Mouse (Mus musculus): ENCODE measurements at regions not wholly inside any gene's neighbourhood (a gene's known extent, or its start where the extent isn't known, plus 50 kb on each side); places are given as distances from the start of the nearest gene placed in this dataset.

DNA sequence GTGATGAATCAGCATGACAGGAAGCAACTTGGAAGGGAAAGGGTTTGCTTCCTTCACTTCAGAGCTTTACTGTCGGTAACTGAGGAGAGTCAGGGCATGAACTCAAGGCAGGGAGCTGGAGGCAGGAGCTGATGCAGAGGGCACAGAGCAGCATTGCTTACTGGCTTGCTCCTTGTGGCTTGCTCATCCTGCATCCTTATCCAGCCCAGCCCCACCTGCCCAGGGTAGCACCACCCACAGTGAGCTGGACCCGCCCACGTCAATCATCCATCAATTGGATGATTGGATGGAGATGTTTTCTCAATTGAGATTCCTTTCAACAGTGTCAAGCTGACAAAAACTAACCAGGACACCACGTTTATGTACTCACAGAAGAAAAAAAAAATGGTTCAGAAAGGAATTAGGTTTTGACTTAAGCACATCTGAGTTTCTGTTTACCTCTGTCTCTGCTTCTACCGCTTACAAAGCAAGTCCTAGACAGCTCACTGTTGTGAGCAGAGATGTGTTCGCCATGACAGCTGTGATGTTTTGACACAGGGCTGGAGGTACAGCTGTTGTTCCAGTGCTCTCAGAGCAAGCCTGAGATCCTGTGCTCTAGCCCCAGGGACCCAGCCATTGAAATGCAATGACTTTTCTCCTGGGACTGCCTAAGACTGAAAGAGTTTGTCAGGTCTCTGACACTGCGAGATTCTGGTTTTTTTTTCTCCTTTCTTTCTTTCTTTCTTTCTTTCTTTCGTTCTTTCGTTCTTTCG lies 186.6 kb upstream of the Hes1 start:
- DNase-seq: no peak

DNA sequence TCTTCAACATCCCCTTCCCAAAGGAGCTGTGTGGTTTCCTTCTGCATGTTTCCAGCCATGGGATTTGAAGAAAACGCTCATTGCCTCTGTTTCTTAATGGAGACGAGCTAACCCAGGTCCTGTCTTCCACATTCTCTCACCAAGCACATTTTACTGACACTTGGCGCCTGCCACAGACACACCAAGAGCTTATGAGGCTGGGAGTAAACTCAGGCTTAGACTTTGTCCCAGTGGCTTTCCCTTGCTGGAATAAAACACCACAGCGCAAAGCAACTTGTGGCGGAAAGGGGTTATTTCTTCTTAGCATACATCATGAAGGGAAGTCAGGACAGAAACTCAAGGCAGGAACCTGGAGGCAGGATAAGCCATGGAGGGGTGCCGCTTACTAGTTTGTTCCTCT lies 184.5 kb upstream of the Hes1 start:
- DNase-seq: no peak

DNA sequence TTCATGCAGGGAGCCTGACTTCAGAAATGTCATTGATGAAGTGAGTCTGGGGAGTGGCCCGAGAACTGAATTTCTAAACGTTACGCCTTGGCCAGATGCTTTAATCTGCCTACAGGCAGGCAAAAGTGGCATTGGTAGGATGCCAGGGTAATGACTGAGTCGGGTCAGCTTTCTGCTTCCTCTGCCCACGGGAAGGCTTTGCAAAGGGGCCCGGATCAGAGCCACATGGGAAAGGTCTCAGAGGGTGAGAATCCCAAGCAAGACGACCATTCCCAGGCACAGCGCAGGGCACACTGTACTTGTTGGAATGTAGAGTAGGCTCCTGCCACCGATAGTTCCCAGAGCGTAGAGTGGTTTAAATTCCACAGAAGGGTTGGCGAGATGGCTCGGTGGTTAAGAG lies 182.7 kb upstream of the Hes1 start:
- DNase-seq: no peak

DNA sequence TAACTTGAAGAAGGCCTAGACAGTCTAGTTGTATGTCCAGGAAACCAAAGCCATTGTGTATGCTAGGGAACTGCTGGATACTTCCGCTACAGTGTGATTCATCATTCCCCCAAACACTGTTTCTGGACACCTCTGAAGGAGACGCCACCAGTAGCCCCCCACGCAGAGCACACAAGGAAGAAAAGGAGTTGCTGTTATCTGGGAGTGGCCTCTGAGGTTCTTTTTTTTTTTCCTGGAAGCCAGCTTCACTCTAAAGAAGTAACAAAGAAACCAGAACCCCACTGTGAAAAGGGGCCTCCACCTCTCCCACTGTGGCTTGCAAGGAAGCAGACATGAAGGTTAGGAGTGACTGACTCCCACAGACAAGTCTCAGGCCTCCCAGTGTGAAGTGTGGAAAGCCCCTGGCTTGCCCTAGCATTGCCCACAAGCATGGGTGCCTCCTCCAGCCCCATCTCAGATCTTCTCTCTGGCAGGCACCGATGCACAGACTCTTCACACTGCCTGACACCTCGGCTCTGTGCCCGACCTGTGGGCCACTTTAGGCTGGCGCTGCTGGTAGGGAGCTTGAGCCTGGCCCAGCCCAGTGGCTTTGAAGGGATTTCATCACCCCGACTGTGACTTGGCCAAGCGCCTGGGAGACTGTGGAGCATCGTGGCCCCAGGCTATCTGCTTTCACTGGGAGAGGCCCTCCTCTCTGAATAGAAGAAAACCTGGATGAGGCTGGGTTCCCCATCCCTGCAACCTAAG lies 181.8 kb upstream of the Hes1 start:
- DNase-seq: peak; percentile 22

DNA sequence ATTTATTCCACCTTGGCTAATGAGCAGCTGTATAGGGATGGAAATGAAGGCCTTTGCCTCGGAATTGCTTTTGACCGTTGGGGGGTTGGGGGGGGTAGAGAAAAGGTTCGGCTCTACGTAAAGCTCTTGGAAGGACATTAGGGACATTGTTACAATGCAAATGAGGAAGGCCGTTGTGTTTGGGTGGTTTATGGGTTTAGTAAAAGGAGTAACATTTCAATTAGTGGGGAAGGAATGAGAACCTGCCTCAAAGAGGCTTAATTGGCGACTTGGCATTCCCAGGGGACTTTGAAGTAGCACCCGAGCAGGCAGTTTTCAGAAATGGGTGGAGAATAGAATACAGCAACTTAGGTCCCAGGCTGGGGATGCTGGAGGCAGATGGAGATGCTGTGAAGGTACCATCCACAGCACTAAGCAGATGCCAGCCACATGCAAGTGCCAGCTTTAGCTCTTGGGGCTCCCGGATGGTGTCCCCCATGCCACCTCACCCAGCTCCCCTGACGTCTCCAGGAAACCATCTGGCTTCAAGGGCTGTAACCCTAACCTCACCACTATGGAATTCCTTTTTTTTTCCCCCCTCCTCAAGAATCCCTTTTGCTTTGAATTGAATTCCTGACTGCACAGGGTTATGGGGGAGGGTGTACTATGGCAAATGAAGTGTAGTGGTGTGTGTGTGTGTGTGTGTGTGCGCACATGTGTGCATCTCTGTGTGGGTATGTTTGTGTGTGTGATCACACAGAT lies 180.8 kb upstream of the Hes1 start:
- no peak for DNase-seq

DNA sequence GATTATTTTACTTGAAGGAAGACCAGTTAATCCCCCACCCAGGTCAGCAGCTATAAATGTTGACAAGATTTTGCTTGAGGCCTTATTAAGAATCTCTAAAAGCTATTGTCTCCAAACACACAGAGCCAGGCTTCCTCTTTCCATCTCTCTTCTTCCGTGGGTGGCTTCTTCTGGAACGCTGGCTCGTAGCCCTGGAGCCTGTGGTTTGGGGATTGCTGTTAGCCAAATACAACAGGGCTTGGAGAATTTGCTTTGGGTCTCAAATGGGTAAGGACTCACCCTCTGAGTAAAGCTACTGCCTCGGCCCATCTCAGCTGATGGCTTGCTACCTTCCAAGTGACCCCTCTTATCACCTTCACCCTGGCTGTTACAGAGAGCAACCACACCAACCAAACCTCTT lies 179.3 kb upstream of the Hes1 start:
- DNase-seq: no peak

DNA sequence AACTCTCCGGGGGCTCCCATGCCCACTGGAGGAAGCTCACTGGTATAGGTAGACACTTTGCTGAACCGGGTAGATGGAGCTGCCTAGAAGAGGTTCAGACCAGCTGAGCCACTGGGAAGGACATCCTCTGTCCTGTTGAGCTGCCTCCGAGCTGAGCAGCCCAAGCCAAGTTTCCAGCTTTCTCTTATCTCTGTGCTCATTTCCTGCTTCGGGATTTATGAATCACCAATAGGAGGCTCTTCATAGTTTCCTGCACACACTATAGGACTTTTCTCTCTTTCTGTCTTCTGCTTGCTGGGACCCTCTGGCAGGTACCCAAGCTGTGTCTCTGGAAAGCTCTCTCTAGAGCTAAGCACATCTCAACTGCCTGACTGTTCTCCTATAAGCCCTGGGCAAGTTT lies 177.4 kb upstream of the Hes1 start:
- DNase-seq: no peak

DNA sequence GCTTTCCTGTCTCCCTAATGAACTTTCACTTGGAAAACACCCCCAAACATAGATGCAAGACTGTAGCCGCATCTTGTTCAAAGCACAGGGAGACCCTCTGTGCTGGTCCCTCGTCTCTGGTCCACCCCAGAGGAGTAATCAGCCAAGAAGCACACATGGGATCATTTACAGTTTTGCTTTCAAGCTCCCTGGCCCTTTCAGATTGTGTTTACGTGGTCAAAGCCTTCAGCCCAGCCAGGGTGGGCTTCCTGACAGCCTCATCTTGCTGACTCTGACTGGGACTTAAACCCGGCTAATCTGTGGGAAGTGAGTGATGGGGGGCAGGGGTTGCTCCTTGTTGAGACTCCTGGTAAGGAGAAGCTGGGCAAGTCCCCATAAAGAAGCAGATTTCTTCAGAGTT lies 174.8 kb upstream of the Hes1 start:
- DNase-seq: no peak

DNA sequence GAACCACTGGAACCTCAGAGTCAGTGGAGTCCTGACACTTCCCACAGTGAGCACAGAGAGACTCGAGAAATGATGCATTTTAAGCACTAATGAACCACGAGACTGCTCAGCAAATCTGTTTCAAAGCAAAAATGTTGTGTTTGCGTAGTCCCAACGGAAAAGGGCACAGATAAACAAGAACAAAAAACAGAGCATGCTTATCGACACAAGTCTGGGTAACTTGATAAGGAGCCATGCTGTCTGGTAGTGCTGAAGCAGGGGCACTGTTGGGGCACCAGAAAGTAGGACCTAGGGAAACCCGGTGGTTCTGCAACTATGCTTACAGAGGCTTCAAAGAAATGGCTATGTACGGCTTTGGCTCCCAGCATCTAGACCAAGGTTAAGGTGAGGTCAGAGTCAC lies 172.7 kb upstream of the Hes1 start:
- no peak for DNase-seq

DNA sequence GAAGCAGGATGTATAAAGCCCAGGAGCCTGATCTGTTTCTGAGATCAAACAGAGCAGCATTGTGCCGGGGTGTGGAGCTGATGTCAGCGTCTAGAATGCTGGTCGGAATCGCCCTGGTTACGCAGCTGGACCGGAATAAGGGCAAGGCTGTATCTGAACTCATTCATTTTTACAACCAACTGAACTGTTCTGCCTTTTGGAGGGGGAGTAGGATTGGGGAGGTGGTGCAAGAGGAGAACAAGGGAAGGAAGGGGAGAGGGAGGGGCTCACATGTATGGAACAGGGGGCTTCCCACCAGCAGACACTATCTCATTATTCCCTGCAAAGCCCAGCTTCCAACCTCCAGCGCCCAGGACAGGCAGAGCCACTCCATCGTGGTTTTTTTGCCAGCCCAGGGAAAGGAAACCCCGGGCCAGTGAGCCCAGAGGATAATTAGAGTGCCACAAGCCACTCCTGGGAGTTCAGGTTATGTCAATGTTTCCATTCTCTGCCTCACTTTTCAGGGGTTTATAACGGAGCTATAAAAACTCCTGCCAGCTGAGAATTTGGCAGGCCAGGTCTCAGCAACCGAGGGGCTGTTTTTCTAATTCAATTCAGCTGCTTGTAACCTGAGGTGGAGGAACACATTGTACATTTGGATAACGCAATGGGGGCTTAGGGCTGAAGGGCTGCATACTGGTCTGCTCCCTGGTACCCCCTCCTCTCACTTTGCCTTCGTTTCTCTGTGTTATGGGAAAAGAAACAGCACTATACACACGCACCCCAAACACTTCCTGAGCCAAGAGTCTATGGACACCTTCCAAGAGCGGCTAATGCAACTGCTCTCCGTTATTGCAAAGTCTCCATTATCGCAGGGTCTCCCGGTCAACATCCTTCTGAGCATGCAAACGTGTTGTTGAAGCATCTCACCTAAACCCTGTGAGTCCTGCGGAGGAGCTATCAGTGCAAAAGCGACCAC lies 170.0 kb upstream of the Hes1 start:
- DNase-seq: no peak

DNA sequence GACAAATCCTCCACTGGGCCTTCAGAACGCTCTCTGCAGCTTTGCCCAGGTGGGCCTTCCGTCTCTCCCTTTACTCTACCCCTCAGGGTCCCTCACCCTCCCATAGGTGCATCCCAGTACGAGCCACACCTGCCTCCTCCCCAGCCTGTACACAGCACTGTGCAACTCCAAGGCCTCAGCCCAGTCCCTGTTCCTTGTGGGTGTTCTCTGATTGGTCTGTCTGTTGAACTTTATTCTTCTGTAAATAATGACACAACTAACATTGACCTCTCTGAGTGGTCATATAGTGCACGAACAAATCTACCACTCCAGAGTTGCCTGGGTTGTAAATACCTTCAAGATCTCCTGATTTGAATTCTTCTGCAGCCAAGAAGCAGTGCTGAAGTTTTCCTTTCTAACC lies 167.8 kb upstream of the Hes1 start:
- no peak for DNase-seq

DNA sequence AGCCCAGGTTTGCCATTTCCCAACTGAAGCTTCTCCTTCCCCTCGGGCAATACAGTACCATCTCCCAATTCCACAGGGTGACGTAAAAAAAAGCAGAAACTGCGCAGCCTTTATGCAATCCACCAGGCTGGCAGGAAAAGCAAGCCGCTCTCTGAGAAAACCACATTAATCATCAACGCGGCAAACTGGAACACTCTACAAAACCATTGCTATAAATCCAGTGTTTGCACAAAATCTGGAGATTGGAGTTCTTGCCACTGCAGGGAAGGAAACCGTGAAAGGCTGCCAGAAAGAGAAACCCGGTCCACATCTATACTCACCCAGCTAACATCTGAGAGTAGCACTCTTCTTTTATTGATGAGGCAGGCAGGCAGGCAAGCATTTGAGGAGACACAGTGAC lies 160.7 kb upstream of the Hes1 start:
- DNase-seq: no peak

DNA sequence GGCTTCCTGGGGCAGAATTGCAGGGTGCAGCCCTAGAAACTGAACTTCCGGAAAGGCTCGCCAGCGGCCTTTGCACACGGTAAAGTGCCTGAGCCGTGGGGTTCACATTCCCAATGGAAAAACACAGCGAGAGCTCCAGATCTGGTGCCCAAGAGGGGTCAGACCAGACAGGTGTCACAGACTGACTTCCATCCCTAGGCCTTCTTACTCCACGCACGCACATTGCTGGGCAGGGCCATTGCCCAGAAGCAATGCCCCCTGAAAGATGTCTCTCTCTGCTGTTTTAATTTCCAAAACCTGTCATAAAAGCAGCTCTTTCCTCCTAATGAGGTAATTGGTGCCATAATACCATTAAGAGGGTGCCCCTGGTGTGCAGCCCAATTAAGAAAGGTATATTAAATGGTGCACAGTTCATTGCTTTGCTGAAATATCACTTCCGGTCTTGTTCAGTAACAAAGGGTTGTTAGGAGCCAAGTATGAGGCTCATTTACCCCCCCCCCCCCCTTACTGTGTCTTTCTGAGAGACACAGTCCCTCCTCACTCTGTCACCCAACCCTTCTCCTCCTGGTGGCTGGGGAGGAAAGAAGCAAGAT lies 159.9 kb upstream of the Hes1 start:
- no peak for DNase-seq

DNA sequence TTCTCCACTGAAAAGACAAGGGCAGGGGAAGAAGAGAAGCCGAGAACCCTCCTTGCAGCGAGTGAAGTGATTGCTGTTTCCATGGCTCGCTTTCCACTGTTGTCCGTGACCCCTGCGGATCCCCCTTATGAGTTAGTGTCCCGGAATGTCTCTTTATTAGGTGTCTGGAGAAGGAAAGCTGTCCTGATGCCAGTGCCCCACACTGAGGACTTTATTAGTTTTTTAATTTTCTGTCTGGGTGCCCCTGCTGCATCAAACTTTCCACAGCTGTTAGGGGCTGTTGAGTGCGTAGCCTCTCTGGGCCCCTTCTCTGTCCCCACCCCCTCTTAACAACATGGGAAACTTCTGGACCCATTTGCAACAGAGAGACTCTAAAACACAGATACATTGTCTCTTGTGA lies 156.9 kb upstream of the Hes1 start:
- DNase-seq: no peak

DNA sequence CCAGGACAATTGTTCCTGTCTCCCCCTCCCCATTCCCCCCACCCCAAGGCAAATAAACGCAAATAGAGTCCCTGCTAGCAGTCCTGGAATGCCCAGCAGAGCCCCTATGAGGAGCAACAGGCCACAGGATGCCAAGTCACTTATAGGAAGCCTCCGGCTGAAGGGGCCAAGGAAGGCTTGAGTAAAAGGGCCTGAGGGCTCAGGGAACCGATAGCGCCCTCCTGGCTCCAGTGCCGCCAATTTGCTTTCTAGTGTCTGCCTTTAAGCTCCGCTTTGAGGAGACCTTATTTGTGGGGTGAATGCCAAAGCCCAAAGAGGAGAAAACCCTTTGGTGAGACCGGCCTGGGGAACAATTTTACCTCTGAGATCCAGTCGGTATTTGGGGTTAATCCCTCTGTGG lies 156.2 kb upstream of the Hes1 start:
- no peak for DNase-seq

DNA sequence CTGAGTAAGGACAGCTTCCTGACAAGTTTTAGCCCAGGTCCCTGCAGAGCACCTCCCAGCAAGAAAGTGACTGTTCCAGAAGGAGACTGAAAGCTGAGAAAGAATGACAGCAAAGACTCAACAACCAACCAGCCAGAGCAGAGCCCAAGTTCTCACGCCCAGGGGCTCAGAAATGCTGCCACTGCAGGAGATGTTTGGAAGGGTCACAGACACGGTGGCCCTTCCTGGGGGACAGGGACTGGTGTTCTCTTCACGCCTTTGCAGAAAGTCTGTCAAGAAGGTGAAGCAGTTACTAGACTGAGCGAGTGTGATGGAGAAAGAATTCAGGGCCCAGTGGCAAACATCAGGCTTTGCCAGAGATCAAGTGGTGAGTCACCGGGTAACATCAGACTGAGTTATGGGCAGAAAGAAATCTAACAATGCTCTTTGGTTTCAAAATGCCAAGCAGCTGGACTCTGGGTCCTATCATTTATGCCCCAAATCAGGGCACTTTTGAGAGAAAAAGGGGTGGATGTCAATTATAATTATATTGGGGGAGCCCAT lies 154.2 kb upstream of the Hes1 start:
- no peak for DNase-seq

DNA sequence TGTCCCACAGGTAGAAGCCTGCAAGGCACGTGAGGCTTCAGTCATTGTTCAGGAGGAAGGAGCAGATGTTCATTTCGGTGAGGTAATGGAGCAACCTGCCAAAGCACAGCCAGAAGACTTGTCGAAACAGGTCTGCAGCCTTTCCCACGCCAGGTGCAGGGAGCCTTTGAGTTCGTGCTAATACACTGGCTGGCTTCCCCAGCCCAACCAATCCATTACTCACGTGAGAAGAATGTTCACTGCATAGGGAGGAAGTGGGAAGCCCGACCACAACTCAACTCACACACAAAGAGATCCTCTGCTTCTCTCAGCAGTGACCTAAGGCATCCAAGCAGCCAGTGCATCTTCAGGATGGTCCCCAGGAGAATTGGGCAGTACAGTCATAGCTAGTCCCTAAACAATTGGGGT lies 153.0 kb upstream of the Hes1 start:
- DNase-seq: no peak

DNA sequence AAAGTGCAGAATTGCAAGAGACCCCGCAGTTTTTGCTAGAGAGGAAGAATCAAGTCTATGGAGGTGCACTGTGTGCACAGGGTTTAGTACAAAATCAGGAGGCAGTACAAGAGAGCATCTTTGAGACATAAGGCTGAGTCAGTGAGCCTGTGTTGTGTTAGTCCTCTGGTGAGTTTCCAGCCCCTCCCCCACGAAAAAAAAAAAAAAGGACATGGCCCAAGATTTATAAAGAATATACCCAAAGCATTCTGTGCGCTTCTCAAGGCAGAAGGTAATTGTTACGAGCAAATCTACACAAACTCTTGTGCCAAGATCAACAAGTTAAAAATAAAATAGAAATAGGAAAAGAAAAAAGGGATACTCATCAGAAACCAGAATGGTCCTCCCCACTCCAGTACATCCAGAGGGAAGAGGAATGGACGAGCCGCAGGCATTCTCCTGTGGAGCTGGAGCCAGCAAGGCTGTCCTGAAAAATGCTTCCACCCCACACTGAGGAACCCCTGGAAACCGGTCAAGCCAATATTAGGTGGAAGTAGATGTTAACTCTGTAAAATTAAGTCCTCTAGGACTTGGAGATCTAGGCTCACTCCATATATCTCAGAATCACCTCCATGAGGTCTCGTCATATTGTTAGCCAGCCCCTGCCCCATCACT lies 150.7 kb upstream of the Hes1 start:
- no peak for DNase-seq

DNA sequence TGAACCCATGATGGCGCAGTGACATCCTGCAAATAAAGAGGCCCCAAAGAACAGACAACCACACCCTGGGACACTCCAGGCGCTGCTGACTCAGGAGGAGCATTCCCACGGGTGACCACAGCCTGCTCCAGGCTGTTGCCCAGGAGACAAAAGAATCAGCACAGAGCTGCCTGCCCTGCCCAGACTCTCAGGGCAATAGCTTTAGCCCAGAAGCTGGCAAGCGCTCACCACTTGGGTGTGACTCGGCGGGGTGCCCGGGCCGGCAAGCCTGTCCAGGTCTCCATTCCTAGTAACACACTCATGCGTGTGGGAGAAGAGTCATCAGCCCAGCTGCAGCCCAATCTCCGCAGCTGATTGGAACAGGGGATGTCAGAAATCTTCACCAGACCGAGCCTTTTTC lies 148.8 kb upstream of the Hes1 start:
- peak; percentile 8 for DNase-seq

DNA sequence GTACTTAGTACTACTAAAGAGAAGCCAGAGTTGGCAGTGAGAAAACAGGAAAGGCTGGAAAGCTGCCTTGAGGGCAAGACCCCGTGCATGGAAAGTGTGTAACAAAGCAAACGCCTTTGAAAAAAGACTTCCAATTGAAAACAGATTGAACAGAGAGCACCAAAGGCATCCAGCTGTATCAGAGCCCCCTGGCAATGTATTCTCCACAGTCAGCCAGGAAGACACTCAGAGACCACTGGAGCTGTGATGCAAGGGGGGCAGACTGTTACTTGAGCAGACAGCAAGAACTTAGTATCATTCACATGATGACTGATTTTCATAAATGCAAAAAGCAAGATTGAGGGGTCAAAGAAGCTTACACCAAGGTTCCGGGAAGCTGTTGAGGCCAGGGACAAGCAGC lies 146.2 kb upstream of the Hes1 start:
- no peak for DNase-seq

DNA sequence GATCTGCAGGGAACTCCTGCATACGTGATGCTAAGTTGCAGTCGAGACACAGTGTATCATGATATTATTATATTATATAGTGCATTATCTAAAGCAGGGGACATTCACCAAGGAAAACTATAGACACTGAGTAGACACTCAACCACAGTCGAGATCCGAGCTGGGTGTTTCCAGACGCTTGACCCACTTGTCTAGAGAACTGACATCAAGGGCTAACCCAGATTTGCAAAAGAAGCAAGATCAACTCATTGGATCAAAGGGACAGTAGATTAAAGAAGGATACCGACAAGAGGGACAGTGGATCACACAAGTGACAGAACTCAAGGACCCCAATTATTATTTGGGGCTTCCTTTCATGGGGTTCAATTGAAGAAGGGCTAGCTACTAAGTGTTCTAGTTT lies 145.8 kb upstream of the Hes1 start:
- DNase-seq: no peak

DNA sequence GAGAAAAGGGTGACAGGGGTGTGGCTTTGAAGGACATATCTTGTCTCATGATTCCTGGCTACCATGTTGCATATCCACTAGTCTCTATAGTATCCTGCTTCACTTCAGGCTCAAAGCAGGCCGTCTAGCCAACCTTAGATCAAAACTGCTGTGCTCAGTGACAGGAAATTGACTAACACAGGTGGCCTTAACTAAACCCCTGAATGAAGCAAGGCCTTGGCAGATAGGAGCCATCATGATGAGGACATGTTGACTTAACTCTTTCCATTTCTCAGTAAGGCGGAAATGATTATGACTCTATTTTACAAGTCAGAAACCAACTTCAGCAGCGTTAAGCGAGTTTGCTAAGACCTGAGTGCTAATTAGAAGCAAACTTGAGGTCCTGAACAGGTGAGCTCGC lies 143.2 kb upstream of the Hes1 start:
- DNase-seq: no peak
